Mouse (Mus musculus) midbrain, embryonic 11.5 days (tissue): ENCODE measurements at regions not wholly inside any gene's neighbourhood (a gene's known extent, or its start where the extent isn't known, plus 50 kb on each side); places are given as distances from the start of the nearest gene placed in this dataset.

ENCODE experiments used
- ATAC-seq: fragments of 200-750 bp; cut with Nextera tagmentation; 2 replicates; pipeline ENCODE4 v1.8.0; 2017; ENCODE audit warnings: moderate TSS enrichment, moderate library complexity; ENCODE audit not compliant: low FRiP score
- DNase-seq: peaks from one replicate; pipeline ENCODE4 v3.0.0; 2015; ENCODE audit warnings: low spot score; ENCODE audit errors: missing footprints
- H3K27ac ChIP-seq: fragments of 300-500 bp; sonication (generic); 2 replicates; pipeline ENCODE4 v1.5.1; 2014; ENCODE audit warnings: low read depth, low read length
- H3K27me3 ChIP-seq: fragments of 300-500 bp; sonication (generic); 2 replicates; pipeline ENCODE4 v1.6.1; 2014; ENCODE audit warnings: mild to moderate bottlenecking, low read length, moderate library complexity, mixed read lengths; ENCODE audit not compliant: control insufficient read depth, insufficient read depth
- H3K36me3 ChIP-seq: fragments of 300-500 bp; sonication (generic); 2 replicates; pipeline ENCODE4 v1.6.1; 2014; ENCODE audit warnings: mild to moderate bottlenecking, low read length, moderate library complexity, mixed read lengths; ENCODE audit not compliant: control insufficient read depth, insufficient read depth
- H3K4me1 ChIP-seq: fragments of 300-500 bp; sonication (generic); 2 replicates; pipeline ENCODE4 v1.6.1; 2014; ENCODE audit warnings: low read length; ENCODE audit not compliant: control insufficient read depth, insufficient read depth
- H3K4me2 ChIP-seq: fragments of 300-500 bp; sonication (generic); 2 replicates; pipeline ENCODE4 v1.6.1; 2014; ENCODE audit warnings: mild to moderate bottlenecking, moderate library complexity
- H3K4me3 ChIP-seq: fragments of 300-500 bp; sonication (generic); 2 replicates; pipeline ENCODE4 v1.5.1; 2014; ENCODE audit warnings: low read depth, low read length
- H3K9ac ChIP-seq: fragments of 300-500 bp; sonication (generic); 2 replicates; pipeline ENCODE4 v1.6.1; 2014; ENCODE audit warnings: low read length
- H3K9me3 ChIP-seq: fragments of 300-500 bp; sonication (generic); 2 replicates; pipeline ENCODE4 v1.6.1; 2016; ENCODE audit warnings: low read length; ENCODE audit not compliant: control insufficient read depth
- WGBS: fragments of 180-500 bp; shearing (Covaris S2); extraction: QIAGEN DNeasy Blood & Tissue Kit; methylation state at CpG from one replicate; pipeline ENCODE4 v1.1.7; 2014; 5-methylcytosine and 5-hydroxymethylcytosine counted together

- WGBS: 49% methylated on average over 7 of the region's 7 CpGs
- H3K36me3 ChIP-seq: no peaks in the 10 kb centered on the region
- ATAC-seq (no peak), DNase-seq (no peak)
- H3K4me1 ChIP-seq: no peaks in the 10 kb centered on the region
- no peak overlapping the region for H3K4me3 ChIP-seq
- no peaks in the 10 kb centered on the region for H3K9me3 ChIP-seq
- H3K4me2 ChIP-seq: no peak overlapping the region
- no peak overlapping the region for H3K9ac ChIP-seq
- no peak overlapping the region for H3K27ac ChIP-seq
- no peaks in the 10 kb centered on the region for H3K27me3 ChIP-seq
Observed at GRCm38 (mm10) chr2:159422281-159422937, 627.8 kb downstream of the Dhx35 start.

DNA sequence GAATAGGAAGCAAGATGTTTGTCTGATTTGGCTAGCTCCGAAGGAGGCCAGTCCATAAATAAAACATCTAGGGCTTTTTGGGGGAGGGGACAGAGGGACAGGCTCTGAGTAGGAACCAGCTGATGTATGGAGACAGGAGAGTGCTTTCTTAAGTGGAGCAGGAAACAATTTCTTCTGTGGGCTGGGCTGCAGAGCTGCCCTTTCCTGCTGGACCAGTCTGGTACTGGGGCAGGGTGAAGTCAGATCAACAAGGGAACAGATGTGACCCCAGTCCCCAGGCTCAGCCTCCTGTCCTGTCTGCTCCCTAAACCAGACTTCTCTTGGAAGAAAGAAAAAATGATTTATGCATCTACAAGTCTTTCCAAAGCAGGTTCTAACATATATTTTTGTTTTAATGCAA, 633.6 kb downstream of the Dhx35 start:
- no peaks in the 10 kb centered on the region for H3K27me3 ChIP-seq
- H3K4me3 ChIP-seq: no peak overlapping the region
- H3K27ac ChIP-seq: no peak overlapping the region
- no peak for ATAC-seq
- H3K9ac ChIP-seq: no peak overlapping the region
- no peaks in the 10 kb centered on the region for H3K9me3 ChIP-seq
- no peaks in the 10 kb centered on the region for H3K36me3 ChIP-seq
- DNase-seq: no peak
- H3K4me2 ChIP-seq: no peak overlapping the region
- 71% methylated on average over 1 of the region's 1 CpGs for WGBS
- H3K4me1 ChIP-seq: no peaks in the 10 kb centered on the region

DNA sequence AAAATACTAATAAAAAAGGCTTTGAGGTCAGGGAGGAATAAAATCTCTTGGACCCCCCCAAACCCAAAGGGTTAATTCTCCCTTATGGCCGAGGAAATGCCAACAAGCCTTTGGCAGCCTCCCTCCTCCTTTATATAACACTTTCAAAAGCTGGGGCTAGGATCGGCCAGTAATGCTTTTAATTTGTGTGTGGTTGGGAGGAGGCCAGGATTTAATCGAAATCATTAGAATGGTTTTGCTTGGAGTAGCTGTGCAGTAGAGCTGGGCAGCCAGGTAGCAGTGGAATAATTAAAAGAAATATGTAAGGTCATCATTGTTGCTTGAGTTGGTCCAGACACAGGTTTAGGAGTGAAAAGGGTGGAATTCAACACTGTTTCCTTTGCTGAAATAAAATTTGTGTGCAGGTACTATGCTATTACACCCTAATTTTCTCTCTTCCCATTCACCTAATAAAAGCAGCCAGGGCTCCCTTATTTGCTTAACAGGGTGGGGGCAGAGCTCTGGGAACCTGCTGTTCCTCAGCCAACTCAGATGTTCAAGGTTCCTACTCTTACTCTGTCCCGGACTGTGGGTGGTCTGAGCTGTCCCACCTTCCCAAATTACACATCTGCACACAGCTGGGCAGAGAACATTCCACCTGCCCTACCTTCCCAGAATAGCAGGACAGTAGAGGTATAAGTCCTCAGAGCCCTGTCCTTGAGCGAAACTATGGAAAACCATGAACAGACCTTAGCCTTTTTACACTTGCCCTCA, 636.1 kb downstream of the Dhx35 start:
- Histone ChIP-seq H3K9ac (no peak overlapping the region), H3K27me3 (no peaks in the 10 kb centered on the region), H3K4me2 (no peak overlapping the region), H3K4me3 (no peak overlapping the region), H3K36me3 (no peaks in the 10 kb centered on the region), H3K27ac (no peak overlapping the region), H3K9me3 (no peaks in the 10 kb centered on the region), H3K4me1 (no peaks in the 10 kb centered on the region)
- ATAC-seq: no peak
- DNase-seq: no peak
- WGBS: 81% methylated on average over 5 of the region's 5 CpGs

DNA sequence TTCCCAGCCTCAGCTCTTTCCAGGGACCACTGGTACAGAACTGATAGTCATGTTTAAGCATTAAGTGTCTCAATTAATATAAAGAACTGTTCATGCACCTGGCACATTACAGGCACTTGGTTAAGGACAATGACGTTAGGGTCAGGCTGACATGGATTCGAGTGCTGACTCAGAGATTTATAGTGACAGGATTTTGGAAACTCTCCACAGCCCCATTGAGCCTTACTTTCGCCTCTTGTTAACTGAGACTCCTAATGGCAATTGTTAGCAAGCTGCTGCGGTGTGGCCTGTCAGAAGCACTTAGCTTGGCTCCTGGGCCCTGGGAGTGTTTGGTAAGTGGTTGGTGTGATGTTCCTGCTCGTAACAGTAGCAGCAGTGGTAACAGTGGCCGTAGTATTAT, 644.4 kb downstream of the Dhx35 start:
- no peak overlapping the region for H3K4me3 ChIP-seq
- no peaks in the 10 kb centered on the region for H3K4me1 ChIP-seq
- H3K36me3 ChIP-seq: no peaks in the 10 kb centered on the region
- no peaks in the 10 kb centered on the region for H3K9me3 ChIP-seq
- WGBS: 87% methylated on average over 6 of the region's 6 CpGs
- no peak overlapping the region for H3K27ac ChIP-seq
- DNase-seq: no peak
- no peaks in the 10 kb centered on the region for H3K27me3 ChIP-seq
- no peak for ATAC-seq
- no peak overlapping the region for H3K4me2 ChIP-seq
- H3K9ac ChIP-seq: no peak overlapping the region

- H3K36me3 ChIP-seq: no peaks in the 10 kb centered on the region
- no peaks in the 10 kb centered on the region for H3K9me3 ChIP-seq
- no peaks in the 10 kb centered on the region for H3K4me1 ChIP-seq
- 26% methylated on average over 8 of the region's 8 CpGs for WGBS
- H3K4me3 ChIP-seq: no peak overlapping the region
- DNase-seq (peak; percentile 92), ATAC-seq (no peak)
- H3K27ac ChIP-seq: no peak overlapping the region
- no peaks in the 10 kb centered on the region for H3K27me3 ChIP-seq
- H3K9ac ChIP-seq: no peak overlapping the region
- no peak overlapping the region for H3K4me2 ChIP-seq
Observed at GRCm38 (mm10) chr2:159443581-159443980, 649.0 kb downstream of the Dhx35 start.

GRCm38 (mm10) chr2:159446434-159446833, 651.8 kb downstream of the Dhx35 start:
- 76% methylated on average over 5 of the region's 5 CpGs for WGBS
- Histone ChIP-seq H3K27ac (no peak overlapping the region), H3K9ac (no peak overlapping the region), H3K27me3 (no peaks in the 10 kb centered on the region), H3K36me3 (no peaks in the 10 kb centered on the region), H3K9me3 (no peaks in the 10 kb centered on the region), H3K4me3 (no peak overlapping the region), H3K4me2 (no peak overlapping the region), H3K4me1 (no peaks in the 10 kb centered on the region)
- no peak for ATAC-seq
- DNase-seq: no peak

DNA sequence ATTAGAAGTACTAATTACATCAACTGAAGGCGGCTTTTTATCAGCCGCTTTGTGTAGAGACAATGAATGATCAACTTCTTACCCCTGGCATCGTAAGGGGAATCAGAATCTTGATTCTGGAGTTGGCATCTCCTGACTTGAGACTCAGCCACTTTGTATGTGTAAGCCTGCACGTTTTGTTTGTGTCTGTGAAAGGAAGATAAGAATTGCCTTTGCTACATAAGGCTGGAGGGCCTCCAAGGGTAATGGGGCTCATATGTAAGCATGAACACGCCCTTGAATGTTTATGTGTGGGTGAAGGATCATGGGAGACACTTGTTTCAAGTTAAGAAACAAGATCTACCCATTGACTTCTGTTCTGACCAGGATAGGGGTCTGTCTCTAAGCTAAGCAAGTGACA, 652.3 kb downstream of the Dhx35 start:
- WGBS: 79% methylated on average over 5 of the region's 5 CpGs
- Histone ChIP-seq H3K36me3 (no peaks in the 10 kb centered on the region), H3K9ac (no peak overlapping the region)

DNA sequence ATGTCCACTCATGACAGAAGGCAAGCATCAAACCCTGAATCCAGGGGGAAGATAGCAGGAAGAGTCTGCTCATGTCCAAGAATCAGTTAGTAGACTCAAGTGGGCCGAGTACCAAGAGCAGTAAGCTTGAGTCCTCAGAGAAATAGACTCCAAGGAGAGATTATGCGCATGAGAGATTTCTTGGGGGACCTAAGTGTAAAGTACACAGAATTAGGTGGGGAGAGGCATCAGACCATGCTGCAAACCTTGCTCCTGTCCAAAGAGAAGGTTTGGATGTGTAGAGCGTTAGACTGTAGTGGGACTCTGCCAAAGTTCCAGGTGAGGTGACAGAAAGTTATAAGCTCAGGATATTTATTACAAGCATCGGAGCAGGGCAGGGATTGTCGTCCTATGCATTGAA, 654.4 kb downstream of the Dhx35 start:
- H3K27ac ChIP-seq: no peak overlapping the region
- no peak overlapping the region for H3K4me3 ChIP-seq
- no peak overlapping the region for H3K4me2 ChIP-seq
- no peak overlapping the region for H3K9ac ChIP-seq
- 92% methylated on average over 5 of the region's 5 CpGs for WGBS
- no peaks in the 10 kb centered on the region for H3K4me1 ChIP-seq
- DNase-seq (no peak), ATAC-seq (no peak)
- no peaks in the 10 kb centered on the region for H3K27me3 ChIP-seq
- H3K36me3 ChIP-seq: no peaks in the 10 kb centered on the region
- no peaks in the 10 kb centered on the region for H3K9me3 ChIP-seq

More for the DNA sequence above, 652.3 kb downstream of the Dhx35 start:
- Histone ChIP-seq H3K4me3 (no peak overlapping the region), H3K4me2 (no peak overlapping the region), H3K4me1 (no peaks in the 10 kb centered on the region), H3K27ac (no peak overlapping the region), H3K27me3 (no peaks in the 10 kb centered on the region), H3K9me3 (no peaks in the 10 kb centered on the region)
- no peak for ATAC-seq
- DNase-seq: no peak

- H3K9ac ChIP-seq: no peak overlapping the region
- no peaks in the 10 kb centered on the region for H3K9me3 ChIP-seq
- ATAC-seq: no peak
- H3K4me1 ChIP-seq: no peaks in the 10 kb centered on the region
- H3K27ac ChIP-seq: no peak overlapping the region
- no peaks in the 10 kb centered on the region for H3K36me3 ChIP-seq
- H3K4me3 ChIP-seq: no peak overlapping the region
- H3K27me3 ChIP-seq: no peaks in the 10 kb centered on the region
- H3K4me2 ChIP-seq: no peak overlapping the region
- no peak for DNase-seq
- 84% methylated on average over 9 of the region's 9 CpGs for WGBS
Observed at GRCm38 (mm10) chr2:159451439-159451838, 656.8 kb downstream of the Dhx35 start.
